8 mouse cellular contexts compared by ENCODE assay signal in the genomic region with DNA sequence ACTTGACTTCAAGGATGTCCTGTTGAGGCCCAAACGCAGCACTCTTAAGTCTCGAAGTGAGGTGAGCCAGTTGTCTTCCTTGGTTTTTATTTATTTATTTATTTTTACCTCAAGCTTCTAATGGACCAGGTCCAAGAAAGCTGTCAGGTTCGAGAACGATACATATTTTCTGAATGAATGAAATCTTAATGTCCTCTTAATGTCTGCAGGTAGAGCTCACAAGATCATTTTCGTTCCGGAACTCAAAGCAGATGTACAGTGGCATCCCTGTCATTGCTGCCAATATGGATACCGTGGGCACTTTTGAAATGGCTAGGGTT. TPM values are rescaled to one million over a fixed set of nuclear protein-coding genes. Genes with fewer than 3 reads are reported as not detected.
DNase-seq lines count a peak whose midpoint lies in the region; ATAC-seq and TF ChIP-seq lines count a peak whose summit lies in the region.

No protein-coding gene starts in this region.

- peak overlapping the region; percentile 76 for H3K4me2 ChIP-seq in heart, embryonic 14.5 days (ENCODE audit: low read length)
- H3K4me2 ChIP-seq in forebrain, embryonic 16.5 days (ENCODE audit: low read length): peak overlapping the region; percentile 81
- peak overlapping the region; percentile 86 for H3K4me2 ChIP-seq in liver, embryonic 16.5 days (ENCODE audit: low read depth, low read length)

- no peaks in the 10 kb centered on the region for H3K27me3 ChIP-seq in heart, embryonic 14.5 days (ENCODE audit: control insufficient read depth, insufficient read depth, low read length)
- no peaks in the 10 kb centered on the region for H3K27me3 ChIP-seq in ES-Bruce4 (ENCODE audit: control insufficient read depth, insufficient read depth, low read length, poor library complexity, severe bottlenecking)
- H3K27me3 ChIP-seq in forebrain, embryonic 16.5 days (replicated peaks; ENCODE audit: control insufficient read depth, insufficient read depth, low read length): no peaks in the 10 kb centered on the region
- H3K27me3 ChIP-seq in liver, embryonic 16.5 days (ENCODE audit: control insufficient read depth, insufficient read depth, low read depth, low read length): no peaks in the 10 kb centered on the region

- WGBS in heart, embryonic 14.5 days: 74% methylated on average over 7 of the region's 7 CpGs
- 83% methylated on average over 7 of the region's 7 CpGs for WGBS in forebrain, embryonic 16.5 days
- 56% methylated on average over 7 of the region's 7 CpGs for WGBS in liver, embryonic 16.5 days (ENCODE audit: insufficient replicate concordance)

- H3K4me3 ChIP-seq in heart, embryonic 14.5 days (ENCODE audit: control insufficient read depth in 1 of 2, insufficient read depth in 1 of 2, low read depth in 1 of 2, low read length in 2 of 2): peak overlapping the region; percentile 82 to 86; a peak in 3 of 4 replicates
- H3K4me3 ChIP-seq in ES-Bruce4 (ENCODE audit: low read depth, low read length): peak overlapping the region; percentile 58; the same call in 1 of the 2 replicates
- peak overlapping the region; percentile 83 for H3K4me3 ChIP-seq in forebrain, embryonic 16.5 days (replicated peaks; ENCODE audit: low read length)
- peak overlapping the region; percentile 96 for H3K4me3 ChIP-seq in liver, embryonic 16.5 days (ENCODE audit: low read depth, low read length)

- no peak for TF ChIP-seq EP300 in ES-Bruce4 (IDR thresholded peaks at IDR 0.05; ENCODE audit: insufficient read depth, low read depth, low read length)

- peaks cover 2 to 10% of the 10 kb centered on the region in 2 experiments; a peak in 3 of 4 replicates for H3K4me1 ChIP-seq in heart, embryonic 14.5 days (ENCODE audit: control insufficient read depth in 2 of 2, insufficient read depth in 2 of 2, low read length in 2 of 2)
- no peaks in the 10 kb centered on the region for H3K4me1 ChIP-seq in ES-Bruce4 (ENCODE audit: control insufficient read depth, insufficient read depth, low read length)
- H3K4me1 ChIP-seq in forebrain, embryonic 16.5 days (replicated peaks; ENCODE audit: control insufficient read depth, insufficient read depth, low read length): peaks cover 19% of the 10 kb centered on the region
- peaks cover 20% of the 10 kb centered on the region for H3K4me1 ChIP-seq in liver, embryonic 16.5 days (ENCODE audit: control insufficient read depth, low read depth, low read length)

- H3K9ac ChIP-seq in heart, embryonic 14.5 days (ENCODE audit: low read length): peak overlapping the region; percentile 84
- H3K9ac ChIP-seq in ES-Bruce4 (ENCODE audit: low read depth, poor library complexity, severe bottlenecking): peak overlapping the region; percentile 68
- H3K9ac ChIP-seq in forebrain, embryonic 16.5 days (replicated peaks; ENCODE audit: low read depth, low read length): peak overlapping the region; percentile 58; the same call in 1 of the 2 replicates
- H3K9ac ChIP-seq in liver, embryonic 16.5 days (ENCODE audit: low read depth, low read length): peak overlapping the region; percentile 55

- no peak for TF ChIP-seq CTCF in ES-Bruce4 (IDR thresholded peaks at IDR 0.05; ENCODE audit: low read depth, low read length)

- no peak for DNase-seq in heart, postnatal 10 days
- no peak for DNase-seq in retina, postnatal 1 day
- DNase-seq in left cerebral cortex, adult 8-10 months (ENCODE audit: low spot score in 2 of 2): no peak
- no peak for DNase-seq in urinary bladder, postnatal 36 days (ENCODE audit: low spot score in 2 of 2)

- no peak for ATAC-seq in heart, embryonic 14.5 days (ENCODE audit: insufficient number of reproducible peaks, insufficient read depth, low FRiP score, low read depth)
- ATAC-seq in forebrain, embryonic 16.5 days: no peak
- no peak for ATAC-seq in liver, embryonic 16.5 days (ENCODE audit: low read depth)

- no peak for TF ChIP-seq POLR2A in ES-Bruce4 (IDR thresholded peaks at IDR 0.05; ENCODE audit: insufficient read depth, low read length)

- H3K36me3 ChIP-seq in heart, embryonic 14.5 days (ENCODE audit: control insufficient read depth, insufficient read depth, low read length): peaks cover 50% of the 10 kb centered on the region
- H3K36me3 ChIP-seq in ES-Bruce4 (ENCODE audit: control insufficient read depth, insufficient read depth, low read length, poor library complexity, severe bottlenecking): peaks cover 37% of the 10 kb centered on the region
- peaks cover 6% of the 10 kb centered on the region for H3K36me3 ChIP-seq in forebrain, embryonic 16.5 days (ENCODE audit: control insufficient read depth, insufficient read depth)
- peaks cover 24% of the 10 kb centered on the region for H3K36me3 ChIP-seq in liver, embryonic 16.5 days (ENCODE audit: control insufficient read depth, insufficient read depth)

- no peaks in the 10 kb centered on the region for H3K9me3 ChIP-seq in heart, embryonic 14.5 days (ENCODE audit: control insufficient read depth, low read length)
- no peaks in the 10 kb centered on the region for H3K9me3 ChIP-seq in ES-Bruce4 (replicated peaks; ENCODE audit: control insufficient read depth, insufficient read depth, low read length, poor library complexity, severe bottlenecking)
- H3K9me3 ChIP-seq in forebrain, embryonic 16.5 days (ENCODE audit: control insufficient read depth, low read length): no peaks in the 10 kb centered on the region
- no peaks in the 10 kb centered on the region for H3K9me3 ChIP-seq in liver, embryonic 16.5 days (replicated peaks; ENCODE audit: control insufficient read depth, low read length)

- intact Hi-C loops in heart, postnatal 10 days (cut with DNase I): no loop called here

- H3K27ac ChIP-seq in heart, embryonic 14.5 days (replicated peaks in 1 of 2; ENCODE audit: control insufficient read depth in 1 of 2, insufficient read depth in 1 of 2, low read depth in 2 of 2, low read length in 2 of 2): peak overlapping the region; percentile 68 to 77
- H3K27ac ChIP-seq in ES-Bruce4 (ENCODE audit: insufficient read depth, low read length): peak overlapping the region; percentile 74
- no peak overlapping the region for H3K27ac ChIP-seq in forebrain, embryonic 16.5 days (ENCODE audit: low read length)
- peak overlapping the region; percentile 92 for H3K27ac ChIP-seq in liver, embryonic 16.5 days (ENCODE audit: low read length)

RNA-seq across cellular contexts. Expression of a gene that starts 0.8 kb away (rescaled TPM):
- 511 and 563 TPM in 2 replicates for polyA plus RNA-seq in heart, embryonic 14.5 days (2014; fragmentation: Nextera tagmentation; extraction: Ambion mirVana)
- total RNA-seq in heart, postnatal 10 days (2021): 100 to 1,000 TPM; 291 to 295 TPM
- polyA plus RNA-seq in ES-Bruce4 (2011; ENCODE audit: insufficient read depth, insufficient read length, low read depth, missing spikeins): 229 and 241 TPM in 2 replicates
- polyA plus RNA-seq in forebrain, embryonic 16.5 days (2015; fragmentation: Nextera tagmentation; extraction: Ambion mirVana): 514 and 544 TPM in 2 replicates
- polyA plus RNA-seq in liver, embryonic 16.5 days (2015; fragmentation: Nextera tagmentation; extraction: Ambion mirVana): 212 and 230 TPM in 2 replicates
- 100 to 1,000 TPM; 310 to 370 (median 342) TPM for total RNA-seq in left cerebral cortex, adult 8-10 months (2022)

RNA-seq across cellular contexts. Expression of a gene that starts 1.0 kb away (rescaled TPM):
- polyA plus RNA-seq in heart, embryonic 14.5 days (2014; fragmentation: Nextera tagmentation; extraction: Ambion mirVana): 40.6 and 40.9 TPM in 2 replicates
- total RNA-seq in heart, postnatal 10 days (2021): 10 to 100 TPM; 16.4 to 18.5 TPM
- 22.2 and 26.7 TPM in 2 replicates for polyA plus RNA-seq in ES-Bruce4 (2011; ENCODE audit: insufficient read depth, insufficient read length, low read depth, missing spikeins)
- polyA plus RNA-seq in forebrain, embryonic 16.5 days (2015; fragmentation: Nextera tagmentation; extraction: Ambion mirVana): 52.5 and 62.6 TPM in 2 replicates
- polyA plus RNA-seq in liver, embryonic 16.5 days (2015; fragmentation: Nextera tagmentation; extraction: Ambion mirVana): 20.9 and 22.8 TPM in 2 replicates
- 10 to 100 TPM; 19.9 to 24.2 (median 22.4) TPM for total RNA-seq in left cerebral cortex, adult 8-10 months (2022)

RNA-seq across cellular contexts. Expression of a gene that starts 8.9 kb away (rescaled TPM):
- 28.7 and 31.6 TPM in 2 replicates for polyA plus RNA-seq in heart, embryonic 14.5 days (2014; fragmentation: Nextera tagmentation; extraction: Ambion mirVana)
- total RNA-seq in heart, postnatal 10 days (2021): 10 to 100 TPM; 14.2 to 16.5 TPM
- 50.9 and 63.6 TPM in 2 replicates for polyA plus RNA-seq in ES-Bruce4 (2011; ENCODE audit: insufficient read depth, insufficient read length, low read depth, missing spikeins)
- polyA plus RNA-seq in forebrain, embryonic 16.5 days (2015; fragmentation: Nextera tagmentation; extraction: Ambion mirVana): 31.4 and 32.6 TPM in 2 replicates
- polyA plus RNA-seq in liver, embryonic 16.5 days (2015; fragmentation: Nextera tagmentation; extraction: Ambion mirVana): 17.8 and 20.1 TPM in 2 replicates
- total RNA-seq in left cerebral cortex, adult 8-10 months (2022): 10 to 100 TPM; 16.3 to 18.2 (median 18.0) TPM

RNA-seq across cellular contexts. Expression of a gene that starts 12.4 kb away (rescaled TPM):
- 99.2 and 100 TPM in 2 replicates for polyA plus RNA-seq in heart, embryonic 14.5 days (2014; fragmentation: Nextera tagmentation; extraction: Ambion mirVana)
- total RNA-seq in heart, postnatal 10 days (2021): 10 to 100 TPM; 55.6 to 72.2 TPM
- polyA plus RNA-seq in ES-Bruce4 (2011; ENCODE audit: insufficient read depth, insufficient read length, low read depth, missing spikeins): 33.2 and 36.0 TPM in 2 replicates
- polyA plus RNA-seq in forebrain, embryonic 16.5 days (2015; fragmentation: Nextera tagmentation; extraction: Ambion mirVana): 63.5 and 71.3 TPM in 2 replicates
- polyA plus RNA-seq in liver, embryonic 16.5 days (2015; fragmentation: Nextera tagmentation; extraction: Ambion mirVana): 14.1 and 16.8 TPM in 2 replicates
- total RNA-seq in left cerebral cortex, adult 8-10 months (2022): 10 to 100 TPM; 40.7 to 48.1 (median 44.1) TPM

RNA-seq across cellular contexts. Expression of a gene that starts 22.7 kb away (rescaled TPM):
- polyA plus RNA-seq in heart, embryonic 14.5 days (2014; fragmentation: Nextera tagmentation; extraction: Ambion mirVana): 0.35 and 0.46 TPM in 2 replicates
- under 1 TPM; 0.64 to 0.81 TPM for total RNA-seq in heart, postnatal 10 days (2021)
- not detected in 2 replicates for polyA plus RNA-seq in ES-Bruce4 (2011; ENCODE audit: insufficient read depth, insufficient read length, low read depth, missing spikeins)
- polyA plus RNA-seq in forebrain, embryonic 16.5 days (2015; fragmentation: Nextera tagmentation; extraction: Ambion mirVana): 0.29 and 0.51 TPM in 2 replicates
- polyA plus RNA-seq in liver, embryonic 16.5 days (2015; fragmentation: Nextera tagmentation; extraction: Ambion mirVana): 0.15 and 0.16 TPM in 2 replicates
- 1 to 10 TPM in 1 of 4 experiments, under 1 TPM in 3; 0.53 to 1.2 (median 0.89) TPM for total RNA-seq in left cerebral cortex, adult 8-10 months (2022)
